Mouse (Mus musculus) ES-E14 (cell line): ENCODE results near the gene Paf1.

Experiments
- HCFC1 ChIP-seq: IDR thresholded peaks from 2 replicates; pipeline ENCODE4 v1.6.1; 2012; ENCODE audit warnings: low read length, inconsistent platforms, borderline replicate concordance; ENCODE audit not compliant: insufficient read depth
- ZC3H11A ChIP-seq: IDR thresholded peaks from 2 replicates; pipeline ENCODE4 v1.6.1; 2012; ENCODE audit warnings: low read depth, mild to moderate bottlenecking, inconsistent platforms, low read length, borderline replicate concordance

GRCm38 (mm10) chr7:28382347-28382951, 10.3 kb upstream of the Paf1 start:
- TF ChIP-seq ZC3H11A (no peak), HCFC1 (no peak)
